ENCODE assay signal across 8 mouse cellular contexts in genomic region chr1:55025656-55026430, GRCm38 (mm10). TPM values are rescaled to one million over a fixed set of nuclear protein-coding genes. Genes with fewer than 3 reads are reported as not detected.
DNase-seq lines count a peak whose midpoint lies in the region; TF ChIP-seq lines count a peak whose summit lies in the region.

No protein-coding gene starts in this region.

- no peak for TF ChIP-seq CTCF in bone marrow macrophage, adult 2 months (IDR thresholded peaks at IDR 0.05; ENCODE audit: low read depth, low read length)
- peak; percentile 23; the same call in 1 of the 2 replicates for TF ChIP-seq CTCF in heart, adult 2 months (IDR thresholded peaks at IDR 0.05)

- peak overlapping the region; percentile 93 for H3K27ac ChIP-seq in bone marrow macrophage, adult 2 months (ENCODE audit: insufficient read depth, low read depth, low read length)
- H3K27ac ChIP-seq in heart, adult 2 months, result peak overlapping the region; percentile 95
- H3K27ac ChIP-seq in limb, embryonic 10.5 days, result peak overlapping the region; percentile 100

- no peak for TF ChIP-seq EP300 in heart, adult 2 months (IDR thresholded peaks at IDR 0.05; ENCODE audit: insufficient read depth, low read depth, low read length)

- H3K4me1 ChIP-seq in bone marrow macrophage, adult 2 months (ENCODE audit: control insufficient read depth, insufficient read depth, low read length), result peaks cover 19% of the 10 kb centered on the region
- peaks cover 9% of the 10 kb centered on the region for H3K4me1 ChIP-seq in heart, adult 2 months (ENCODE audit: control insufficient read depth, insufficient read depth, low read length)
- H3K4me1 ChIP-seq in limb, embryonic 10.5 days, result peaks cover 8% of the 10 kb centered on the region; the same call in 1 of the 2 replicates

- no peaks in the 10 kb centered on the region for H3K27me3 ChIP-seq in heart, adult 2 months (ENCODE audit: control insufficient read depth, insufficient read depth, low read length)
- no peaks in the 10 kb centered on the region for H3K27me3 ChIP-seq in limb, embryonic 10.5 days (ENCODE audit: low read depth, poor library complexity, severe bottlenecking)
- H3K27me3 ChIP-seq in myocyte (ENCODE audit: control insufficient read depth, insufficient read depth, insufficient read length), result no peaks in the 10 kb centered on the region

- TF ChIP-seq POLR2A in bone marrow macrophage, adult 2 months (IDR thresholded peaks at IDR 0.05; ENCODE audit: borderline replicate concordance, low read depth, low read length), result no peak
- 0 out of 2 replicates have a peak, but pooled peaks have one; percentile 15 for TF ChIP-seq POLR2A in heart, adult 2 months (IDR thresholded peaks at IDR 0.05; ENCODE audit: insufficient read depth, low read depth, low read length)
- no peak for TF ChIP-seq POLR2A in myocyte (IDR thresholded peaks at IDR 0.05; ENCODE audit: insufficient read length, low read depth)

- intact Hi-C loops in heart, postnatal 14 days (cut with DNase I), result no loop called here
- intact Hi-C loops in heart, adult 2 months (cut with DNase I), result loop anchor here (2.0 to 5.0 kb wide), 3 partner anchors 61 to 201 kb away; partner anchors contain the start of genes Mob4 and Rftn2

- 3% methylated on average over 10 of the region's 10 CpGs for WGBS in heart, adult 2 months
- 21% methylated on average over 10 of the region's 10 CpGs for WGBS in limb, embryonic 10.5 days

- H3K36me3 ChIP-seq in heart, adult 2 months (ENCODE audit: control insufficient read depth, insufficient read depth, low read length), result peaks cover 22% of the 10 kb centered on the region
- H3K36me3 ChIP-seq in limb, embryonic 10.5 days, result peaks cover 34% of the 10 kb centered on the region
- no peaks in the 10 kb centered on the region for H3K36me3 ChIP-seq in myocyte (ENCODE audit: control insufficient read depth, insufficient read depth)

- H3K9me3 ChIP-seq in limb, embryonic 10.5 days (replicated peaks), result no peaks in the 10 kb centered on the region

- H3K79me2 ChIP-seq in heart, adult 2 months (replicated peaks; ENCODE audit: control insufficient read depth, insufficient read depth, low read length), result peaks cover 7% of the 10 kb centered on the region; the same call in 1 of the 2 replicates
- peaks cover 63% of the 10 kb centered on the region for H3K79me2 ChIP-seq in myocyte (ENCODE audit: control insufficient read depth, insufficient read depth)

- DNase-seq in heart, adult 11 months, result peak; percentile 87
- DNase-seq in heart, postnatal 14 days, result no peak
- peak; percentile 23 for DNase-seq in 416B (ENCODE audit: low read depth)
- DNase-seq in heart, adult 2 months, result peak in 1 of 2 experiments; percentile 12
- no peak for DNase-seq in limb, embryonic 10.5 days (ENCODE audit: low spot score)
- DNase-seq in gastrocnemius, adult 8-10 months (ENCODE audit: low spot score in 2 of 2), result no peak

- H3K4me3 ChIP-seq in bone marrow macrophage, adult 2 months (ENCODE audit: insufficient read depth, low read length), result peak overlapping the region; percentile 87
- H3K4me3 ChIP-seq in heart, adult 2 months, result peak overlapping the region; percentile 92
- H3K4me3 ChIP-seq in limb, embryonic 10.5 days, result peak overlapping the region; percentile 96
- peak overlapping the region; percentile 97 for H3K4me3 ChIP-seq in myocyte

- peak overlapping the region; percentile 98 for H3K4me2 ChIP-seq in myocyte (ENCODE audit: low read depth)

- H3K9ac ChIP-seq in heart, adult 2 months (ENCODE audit: low read depth, low read length), result peak overlapping the region; percentile 97

- H3ac ChIP-seq in myocyte (ENCODE audit: control insufficient read depth, insufficient read length), result peak overlapping the region; percentile 98

TF ChIP-seq in myocyte, 11 proteins besides CTCF, POLR2A, EP300 and RAD21:
- TF ChIP-seq MYOD1 (IDR thresholded peaks at IDR 0.05; ENCODE audit: control insufficient read depth in 1 of 3, insufficient read length in 2 of 3, low read depth in 2 of 3) (no peak), REST (IDR thresholded peaks at IDR 0.05; ENCODE audit: insufficient read depth, insufficient read length) (no peak), E2F4 (IDR thresholded peaks at IDR 0.05; ENCODE audit: insufficient read depth) (no peak), MYOG (IDR thresholded peaks at IDR 0.05; ENCODE audit: control insufficient read depth in 1 of 3, insufficient read depth in 1 of 3, insufficient read length in 2 of 3, low read depth in 2 of 3) (no peak), SRF (IDR thresholded peaks at IDR 0.05; ENCODE audit: control insufficient read depth, insufficient read length, low read depth) (no peak), TCF12 (IDR thresholded peaks at IDR 0.05; ENCODE audit: insufficient read depth, poor library complexity, severe bottlenecking) (no peak), CEBPB (IDR thresholded peaks at IDR 0.05; ENCODE audit: insufficient read depth, poor library complexity, severe bottlenecking) (no peak), POLR2AphosphoS2 (IDR thresholded peaks at IDR 0.05; ENCODE audit: insufficient read length, low read depth) (no peak), TCF3 (IDR thresholded peaks at IDR 0.05; ENCODE audit: insufficient read length, low read depth) (no peak), USF1 (IDR thresholded peaks at IDR 0.05; ENCODE audit: low read depth) (no peak)
TF ChIP-seq in myocyte: peak in this region for 0.

RNA-seq across cellular contexts. Expression of gene Sf3b1, which starts 1.4 kb away (rescaled TPM):
- 100 to 1,000 TPM; 100 to 106 TPM for total RNA-seq in heart, postnatal 14 days (2021)
- 250 and 278 TPM in 2 replicates for polyA plus RNA-seq in bone marrow macrophage, adult 2 months (2012; ENCODE audit: insufficient read depth, insufficient read length, missing spikeins)
- total RNA-seq in heart, adult 2 months (2021), result 10 to 100 TPM; 64.4 to 74.9 TPM
- 27.9 and 62.8 TPM in 2 replicates for polyA plus RNA-seq in heart, adult 2 months (2012; rRNA removed)
- 246 and 282 TPM in 2 replicates for polyA plus RNA-seq in limb, embryonic 10.5 days (2016; fragmentation: Nextera tagmentation; extraction: Ambion mirVana)
- 31.8 TPM for polyA plus RNA-seq in myocyte (2012; fragmentation: generic; extraction: Trizol)
- 10 to 100 TPM; 45.9 to 57.9 (median 52.4) TPM for total RNA-seq in gastrocnemius, adult 8-10 months (2022)

RNA-seq across cellular contexts. Expression of gene Coq10b, which starts 26.7 kb away (rescaled TPM):
- total RNA-seq in heart, postnatal 14 days (2021), result 10 to 100 TPM; 47.3 to 61.7 TPM
- 8.7 and 9.0 TPM in 2 replicates for polyA plus RNA-seq in bone marrow macrophage, adult 2 months (2012; ENCODE audit: insufficient read depth, insufficient read length, missing spikeins)
- 10 to 100 TPM; 26.7 to 64.0 TPM for total RNA-seq in heart, adult 2 months (2021)
- 16.0 and 23.1 TPM in 2 replicates for polyA plus RNA-seq in heart, adult 2 months (2012; rRNA removed)
- 19.0 and 19.5 TPM in 2 replicates for polyA plus RNA-seq in limb, embryonic 10.5 days (2016; fragmentation: Nextera tagmentation; extraction: Ambion mirVana)
- polyA plus RNA-seq in myocyte (2012; fragmentation: generic; extraction: Trizol), result 18.5 TPM
- total RNA-seq in gastrocnemius, adult 8-10 months (2022), result 10 to 100 TPM; 13.4 to 22.4 (median 19.9) TPM

Comparison
In these comparisons a context has a peak if more than half of its experiments do, and no peak if none do; other contexts are left out.
1. DNase-seq: peak in heart, adult 11 months (single experiment) and 416B (single experiment); none in heart, postnatal 14 days (0 of 2), limb, embryonic 10.5 days (single experiment) and gastrocnemius, adult 8-10 months (0 of 2).
2. Peak in every context shown above with its lines, with median percentiles within 50 percentile points of each other: H3K27ac ChIP-seq and H3K4me3 ChIP-seq.